Mouse (Mus musculus) spleen, adult 12 weeks (tissue): ENCODE results near the gene B4galnt2.
"Not testable (repeated sequence)": the region's sequence is repeated elsewhere in the genome, so short reads cannot be mapped to it uniquely, and the experiment has no call there.

Experiments used
- DNase-seq: peaks from one replicate; pipeline ENCODE4 v3.0.0; 2022; ENCODE audit warnings: low spot score

Gene B4galnt2

DNA sequence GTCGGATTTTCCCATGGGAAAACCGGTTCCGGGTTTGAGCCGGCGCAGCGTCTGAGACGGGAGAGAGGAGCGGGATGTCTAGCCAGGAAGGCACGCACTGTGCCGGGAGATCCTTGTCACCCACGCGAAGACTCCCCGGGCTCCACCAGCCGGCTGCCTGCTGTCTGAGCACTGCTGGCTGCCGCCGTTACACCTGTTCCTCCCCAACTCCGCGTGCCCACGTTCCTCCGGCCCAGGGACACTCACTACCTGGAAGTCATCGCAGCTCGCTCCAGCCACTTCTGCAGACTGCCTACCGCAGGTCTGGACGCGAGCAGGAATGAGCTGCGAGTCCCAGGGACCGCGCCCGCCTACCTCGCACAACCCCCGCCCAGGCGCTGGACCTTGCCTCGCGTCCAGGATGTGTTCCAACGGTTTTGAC is at the start of gene B4galnt2:
TSS of gene B4galnt2 (minus strand) at position 321 of the 421 bp plus-strand sequence.
- DNase-seq, result no peak

DNA sequence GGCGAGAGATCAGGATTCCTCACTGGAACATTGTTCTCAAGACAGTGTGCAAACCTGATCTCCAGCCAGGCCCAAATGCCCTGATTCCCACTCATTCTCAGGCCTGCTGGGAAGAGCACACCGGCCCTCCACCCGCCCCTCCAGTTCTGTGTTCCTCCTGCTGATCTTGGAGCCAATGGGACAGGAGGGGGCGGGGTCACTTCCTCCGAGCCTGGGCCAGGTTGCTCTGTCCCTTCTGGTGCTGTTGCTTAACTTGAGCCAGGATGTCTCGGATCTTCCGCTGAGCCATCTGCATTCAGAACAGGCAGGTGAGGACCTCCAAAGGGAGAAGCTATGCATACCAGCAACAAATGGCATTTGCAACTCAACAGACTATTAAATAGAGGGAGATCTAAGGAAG is 48.6 kb upstream of the B4galnt2 start:
- no peak for DNase-seq

DNA sequence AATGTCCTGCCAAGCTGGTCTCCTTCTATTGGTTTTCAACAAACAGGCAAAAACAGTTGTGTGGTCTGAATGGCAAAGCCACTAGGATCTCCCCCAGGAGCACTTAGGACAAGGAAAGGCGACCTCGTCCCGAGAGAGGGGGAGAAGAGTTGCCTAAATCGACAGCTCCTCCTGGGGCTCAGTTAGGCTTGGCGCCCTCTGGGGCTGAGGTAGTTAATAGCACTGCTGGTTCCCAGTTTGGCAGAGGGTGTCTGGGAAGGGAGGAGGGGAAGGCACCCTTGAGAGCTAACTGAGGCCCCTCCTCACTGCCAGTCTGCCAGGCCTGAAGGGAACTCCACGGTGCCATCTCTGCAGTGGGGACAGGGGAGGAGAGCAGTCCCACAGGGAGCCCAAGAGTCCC is 44.5 kb upstream of the B4galnt2 start:
- DNase-seq, result no peak

DNA sequence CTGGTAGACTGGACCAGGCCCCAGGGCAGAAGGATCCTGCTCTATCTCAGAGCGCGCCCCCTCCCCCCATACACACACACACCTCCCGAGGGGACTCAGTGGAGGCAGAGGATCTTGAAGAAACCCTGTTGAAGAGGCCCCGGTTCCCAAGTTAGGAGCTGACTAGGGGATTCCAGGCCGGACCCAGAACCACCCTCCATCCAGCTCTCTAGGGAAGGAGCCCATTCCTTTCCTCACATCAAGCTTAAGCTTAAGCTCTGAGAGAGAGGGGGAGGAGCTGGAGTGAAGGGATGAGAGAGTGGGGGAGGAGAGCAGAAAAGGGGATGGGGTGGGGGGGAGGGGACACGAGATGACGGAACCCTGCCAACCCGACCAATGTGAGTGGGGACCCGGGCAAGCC is 43.6 kb upstream of the B4galnt2 start:
- DNase-seq, result no peak

DNA sequence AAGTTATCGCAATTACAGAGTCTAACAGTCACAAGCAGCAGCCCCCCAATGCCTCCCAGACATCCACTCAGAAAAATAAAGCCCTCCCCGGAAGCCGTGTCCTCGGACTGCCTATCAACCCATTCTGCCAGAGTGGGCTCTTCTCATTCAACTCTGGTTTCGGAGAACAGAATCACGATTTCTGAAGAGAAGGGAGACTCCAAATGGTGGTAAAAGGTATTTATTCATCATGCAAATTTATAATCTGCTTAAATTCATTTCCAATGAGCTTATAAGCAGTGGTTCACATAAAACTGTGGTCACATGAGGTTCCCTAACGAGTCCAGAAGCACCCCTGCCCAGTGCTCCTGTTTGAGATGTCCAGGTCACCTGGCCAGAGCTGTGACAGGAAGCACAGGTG is 42.7 kb upstream of the B4galnt2 start:
- DNase-seq, result no peak

DNA sequence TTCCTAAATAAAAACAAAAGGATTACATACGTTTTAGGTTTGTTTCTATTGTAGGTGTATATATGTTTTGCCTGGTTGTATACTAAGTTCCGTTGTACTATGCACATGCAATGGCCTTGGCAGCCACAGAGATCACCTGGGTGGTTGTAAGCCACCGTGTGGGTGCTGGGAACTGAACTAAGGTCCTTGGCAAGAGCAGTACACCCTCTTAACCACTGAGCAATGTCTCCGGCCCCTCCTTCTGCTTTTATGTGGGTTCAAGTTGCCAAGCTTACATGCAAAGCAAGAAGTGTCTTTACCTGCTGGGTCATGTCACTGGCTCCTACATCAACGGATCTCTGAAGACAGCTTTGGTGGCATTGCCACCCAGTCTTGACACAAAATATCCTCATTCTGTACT is 38.6 kb upstream of the B4galnt2 start:
- DNase-seq, result no peak

DNA sequence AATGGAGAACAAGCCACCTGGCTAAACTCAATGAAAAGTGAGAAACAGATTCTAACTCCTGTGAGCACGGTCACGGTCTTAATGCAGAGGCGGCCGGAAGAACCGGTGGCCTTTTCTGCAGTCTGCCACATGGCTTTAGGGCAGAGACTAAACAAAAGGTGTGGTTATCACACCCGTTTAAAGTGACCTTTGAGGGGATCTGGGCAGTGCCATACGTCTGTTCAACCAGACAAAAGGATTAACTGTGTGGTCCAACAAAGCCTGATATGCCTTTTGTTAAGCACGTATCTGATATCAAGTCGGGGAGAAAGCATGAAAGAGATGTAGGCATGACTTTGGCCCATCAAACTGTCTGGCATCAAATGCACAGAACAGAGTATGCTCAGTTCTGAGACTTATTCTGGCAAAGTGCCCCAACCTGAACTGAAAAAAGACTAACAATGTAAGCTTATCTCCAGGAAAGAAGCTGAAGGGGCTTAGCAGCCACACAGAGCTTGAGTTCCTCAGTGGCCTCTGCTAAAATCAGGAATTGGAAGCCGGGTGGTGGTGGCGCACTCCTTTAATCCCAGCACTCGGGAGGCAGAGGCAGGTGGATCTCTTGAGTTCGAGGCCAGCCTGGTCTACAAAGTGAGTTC is 31.3 kb upstream of the B4galnt2 start:
- no peak for DNase-seq

DNA sequence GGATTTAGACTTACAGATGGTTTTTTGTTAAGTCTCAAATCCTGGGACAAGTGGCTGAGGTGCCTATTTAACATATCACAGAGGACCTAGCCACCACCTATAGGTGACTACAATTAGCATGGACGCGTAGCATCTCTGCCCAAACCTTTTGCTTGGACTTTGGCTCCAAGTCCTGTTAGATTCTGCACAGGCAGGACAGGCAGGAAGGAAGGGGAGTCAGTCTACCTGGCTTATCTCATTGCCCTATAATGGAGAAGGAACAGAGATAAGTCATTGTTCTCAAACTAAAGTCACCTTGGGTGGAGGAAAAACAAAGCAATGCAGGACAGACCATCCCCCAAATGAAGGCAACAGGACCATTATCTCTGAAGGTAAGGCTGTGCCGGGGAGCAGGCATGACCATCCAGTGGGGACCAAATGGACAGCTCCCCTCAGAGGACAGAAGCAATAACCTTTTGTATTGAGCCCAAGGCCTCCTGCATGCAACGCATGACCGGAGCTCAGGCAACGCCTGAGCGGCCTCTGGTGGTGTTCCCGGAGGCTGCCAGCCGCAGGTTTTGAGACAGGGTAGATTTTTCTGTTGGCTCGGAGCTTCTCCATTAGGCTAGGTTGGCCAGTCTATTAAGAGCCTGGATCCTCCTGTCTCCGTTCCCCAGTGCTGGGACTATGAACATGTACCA is 25.3 kb upstream of the B4galnt2 start:
- no peak for DNase-seq

DNA sequence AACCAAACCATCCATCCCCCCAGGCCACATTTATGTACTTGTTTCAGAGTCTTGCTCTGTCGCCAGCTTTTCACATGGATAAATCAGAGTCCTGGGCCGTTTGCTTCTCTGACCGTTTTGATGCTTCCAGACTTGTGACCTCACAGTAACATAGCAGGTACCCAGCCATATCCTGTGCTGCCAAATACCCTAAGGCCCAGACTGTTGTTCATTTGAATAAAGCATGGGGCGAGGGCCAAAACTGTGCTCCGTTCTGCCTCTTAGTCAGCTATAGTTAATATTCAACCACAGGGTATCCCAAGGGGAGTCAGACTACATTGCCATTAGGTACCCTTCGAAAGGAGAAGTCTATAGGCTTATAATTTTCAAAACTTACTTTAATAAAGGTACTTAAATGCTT is 21.7 kb upstream of the B4galnt2 start:
- DNase-seq, result no peak

DNA sequence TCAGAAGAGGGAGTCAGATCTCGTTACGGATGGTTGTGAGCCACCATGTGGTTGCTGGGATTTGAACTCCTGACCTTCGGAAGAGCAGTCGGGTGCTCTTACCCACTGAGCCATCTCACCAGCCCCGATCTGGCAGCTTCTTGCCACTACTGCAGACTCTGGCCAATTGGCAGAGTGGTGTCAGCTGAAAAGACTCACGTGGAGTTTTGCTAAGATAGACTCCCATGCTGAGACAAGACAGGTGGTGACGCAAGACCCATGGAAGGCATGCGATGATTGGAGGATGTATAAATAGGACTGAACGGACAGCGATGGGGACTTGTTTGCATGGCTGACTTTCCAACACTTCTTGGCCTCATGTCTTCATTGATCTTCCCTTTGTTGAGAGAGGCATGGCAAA is 17.5 kb upstream of the B4galnt2 start:
- not testable (repeated sequence) for DNase-seq

DNA sequence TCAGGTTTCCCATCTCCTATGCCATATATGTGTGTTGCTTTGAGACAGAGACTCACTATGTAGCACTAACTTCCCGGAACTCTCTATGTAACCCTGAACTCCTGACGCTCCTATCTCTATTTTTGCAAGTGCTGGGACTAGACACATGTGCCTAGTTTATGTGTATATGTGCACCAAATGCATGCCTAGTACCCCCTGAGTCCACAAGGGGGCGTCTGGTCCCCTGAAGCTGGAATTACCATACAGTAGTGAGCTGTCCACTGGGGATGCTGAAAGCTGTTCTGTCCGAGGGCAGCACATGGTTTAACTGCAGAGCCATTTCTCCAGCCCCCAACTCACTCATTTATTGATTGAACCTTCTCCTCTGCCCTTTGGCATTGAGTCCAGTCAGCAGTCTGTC is 11.7 kb upstream of the B4galnt2 start:
- DNase-seq, result no peak

DNA sequence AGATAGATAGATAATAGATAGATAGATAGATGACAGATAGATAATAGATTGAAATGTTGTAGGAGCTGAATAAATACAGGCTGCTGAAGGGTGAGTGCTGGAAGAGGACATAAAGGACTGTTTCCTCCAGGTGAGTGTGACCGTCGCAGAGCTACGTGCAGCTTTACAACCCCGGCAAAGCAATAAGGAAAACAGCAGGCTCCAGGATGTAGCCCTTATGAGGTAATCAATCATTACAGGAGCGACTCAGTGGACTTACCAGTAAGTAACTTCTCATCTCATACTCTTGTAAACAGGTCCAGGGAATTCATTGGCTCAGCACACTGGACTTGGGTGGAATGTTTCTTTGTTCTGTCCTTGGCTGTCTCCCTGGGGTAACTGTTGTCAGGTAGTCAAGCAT is 11.3 kb upstream of the B4galnt2 start:
- no peak for DNase-seq

DNA sequence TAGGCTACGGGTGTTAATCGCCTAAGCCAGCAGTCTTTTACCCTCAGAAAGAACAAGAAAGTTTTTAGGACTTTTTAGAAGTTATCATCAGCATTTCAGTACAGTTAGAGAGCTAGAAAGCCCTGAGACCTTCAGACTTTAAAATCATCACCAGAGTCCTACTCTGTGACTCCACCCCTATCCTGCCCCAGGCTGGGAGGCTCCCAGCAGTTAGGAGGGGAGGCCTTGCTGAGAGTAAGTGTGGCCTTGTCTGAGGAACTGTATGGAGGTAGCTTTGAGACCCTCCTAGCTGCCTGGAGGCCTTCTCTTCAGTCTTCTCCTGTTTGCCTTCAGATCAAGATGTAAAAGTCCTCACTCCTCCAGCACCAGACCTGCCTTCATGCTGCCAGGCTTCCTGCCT is 9.5 kb upstream of the B4galnt2 start:
- DNase-seq, result no peak

DNA sequence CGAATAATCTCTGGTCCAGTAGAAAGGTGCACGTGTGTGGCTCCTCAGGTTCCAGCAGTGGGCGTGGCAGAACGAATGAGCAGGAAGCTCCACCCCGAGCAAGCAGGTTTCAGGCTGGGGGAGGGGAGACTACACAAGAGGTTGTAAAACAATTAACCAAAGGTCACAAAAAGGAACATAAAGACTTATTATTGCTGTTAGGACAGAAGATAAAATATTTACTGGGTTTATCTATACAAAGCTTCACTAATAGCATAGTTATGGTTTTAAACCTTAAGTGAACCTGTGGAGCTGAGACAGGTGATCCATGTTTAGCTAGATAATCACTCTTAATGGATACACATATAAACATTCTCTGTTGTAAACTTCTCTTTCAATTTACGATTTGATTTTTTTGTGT is 8.8 kb upstream of the B4galnt2 start:
- not testable (repeated sequence) for DNase-seq

DNA sequence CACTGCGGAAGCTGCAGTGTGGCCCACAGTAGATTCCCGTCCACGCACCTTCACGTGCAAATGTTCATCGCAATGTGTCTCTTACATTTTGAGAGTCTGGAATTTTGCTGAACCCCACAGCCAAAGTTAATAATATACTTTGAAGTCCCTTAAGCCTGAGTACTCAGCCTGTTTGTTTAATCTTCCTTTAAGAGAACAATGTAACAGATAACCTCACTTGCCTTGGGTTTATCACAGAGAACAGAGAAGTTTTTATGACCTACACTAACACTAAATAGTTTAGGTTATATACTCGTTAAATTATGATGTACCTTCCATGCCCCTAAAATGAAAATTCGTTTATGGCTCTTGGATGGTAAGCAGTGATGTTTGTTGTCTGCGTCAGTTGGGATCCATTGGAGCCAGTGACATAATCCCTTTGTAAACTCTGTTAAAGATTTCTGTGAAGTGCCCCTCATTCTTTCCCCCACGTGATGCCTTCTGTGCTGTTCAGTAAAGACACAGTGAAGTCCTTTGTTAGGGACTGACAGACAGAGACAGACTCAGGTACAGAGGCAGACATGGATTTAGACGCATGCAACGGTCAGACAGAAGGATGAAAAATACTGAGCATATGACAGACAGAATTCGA is 7.4 kb upstream of the B4galnt2 start:
- DNase-seq, result no peak

DNA sequence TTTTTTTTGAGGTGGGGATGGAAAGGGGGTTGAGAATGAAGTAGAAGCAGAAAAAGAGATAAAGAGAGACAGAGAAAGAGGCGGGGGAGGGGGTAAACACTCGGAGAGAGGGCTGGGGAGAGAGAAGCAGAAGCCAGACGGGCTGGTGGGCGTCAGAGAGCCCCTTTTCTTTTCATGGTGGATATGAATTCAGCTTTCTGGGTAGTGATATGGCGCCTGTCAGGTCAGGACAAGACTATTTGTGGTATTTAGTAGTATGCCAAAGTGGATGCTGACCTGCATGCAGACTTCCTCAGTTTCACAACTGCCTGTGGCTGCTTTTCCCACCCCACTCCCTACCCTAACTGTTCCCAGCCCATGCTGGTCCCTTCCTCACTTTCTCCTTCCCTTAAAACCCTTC is 1.7 kb upstream of the B4galnt2 start:
- no peak for DNase-seq

DNA sequence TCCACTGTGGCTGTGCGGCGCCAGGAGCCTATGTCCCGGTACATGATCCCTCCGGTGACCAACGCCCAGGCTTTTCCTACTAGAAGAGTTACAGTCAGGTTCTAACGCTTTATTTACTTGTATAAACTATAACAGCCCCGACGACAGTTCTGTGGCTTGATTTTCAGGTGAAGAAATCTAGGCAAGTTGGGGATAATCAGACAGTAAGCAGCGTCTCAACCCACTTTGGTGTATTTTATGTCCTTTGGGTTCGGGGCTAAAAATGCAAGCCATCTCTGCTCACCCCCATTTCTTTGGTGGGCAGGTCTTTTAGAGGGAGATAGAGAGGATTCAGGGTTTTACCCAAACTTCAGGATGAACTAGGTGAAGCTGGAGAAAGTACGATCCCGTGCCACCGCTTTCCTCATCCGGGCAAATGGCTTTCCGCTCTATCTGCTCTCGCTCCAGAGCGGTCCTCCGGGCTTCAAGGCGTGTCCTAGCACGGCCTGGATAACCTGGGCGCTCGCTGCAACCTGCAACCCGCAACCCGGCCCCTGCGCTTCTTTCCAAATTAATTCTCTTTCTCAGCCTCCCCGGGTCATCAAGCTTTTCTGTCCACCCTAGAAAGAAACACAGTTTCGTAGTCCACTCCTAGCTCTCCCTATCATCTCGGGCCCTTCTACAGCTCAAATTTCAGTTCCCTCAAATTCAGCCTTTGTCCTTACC is 467 bp upstream of the B4galnt2 start:
- no peak for DNase-seq

DNA sequence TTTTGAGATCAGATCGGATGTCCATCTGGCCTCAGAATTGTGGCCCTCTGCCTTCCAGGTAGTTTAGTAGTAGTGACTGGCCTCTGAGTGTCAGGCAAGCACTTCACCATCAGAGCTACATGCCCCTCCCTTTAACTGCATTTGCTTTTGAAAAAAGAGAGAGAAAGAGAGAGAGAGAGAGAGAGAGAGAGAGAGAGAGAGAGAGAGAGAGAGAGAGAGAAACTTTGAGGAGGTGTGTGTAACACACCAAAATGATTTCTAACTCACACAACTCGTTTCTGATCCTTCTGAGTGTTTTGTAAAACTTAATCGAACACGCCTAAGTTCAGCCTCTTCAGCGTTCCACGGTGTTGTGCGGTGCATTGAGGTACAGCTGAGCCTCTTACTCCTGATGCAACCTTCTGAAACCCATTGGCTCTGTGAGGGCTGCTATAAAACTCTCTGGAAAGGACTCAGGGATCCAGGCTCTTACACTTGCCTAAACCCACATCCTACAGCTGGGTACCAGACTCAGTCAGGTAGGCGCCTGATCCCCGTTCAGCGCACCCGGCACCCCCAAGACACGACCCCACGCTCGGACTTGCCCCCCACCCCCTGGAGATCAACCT is 628 bp downstream of the B4galnt2 start:
- DNase-seq, result no peak

DNA sequence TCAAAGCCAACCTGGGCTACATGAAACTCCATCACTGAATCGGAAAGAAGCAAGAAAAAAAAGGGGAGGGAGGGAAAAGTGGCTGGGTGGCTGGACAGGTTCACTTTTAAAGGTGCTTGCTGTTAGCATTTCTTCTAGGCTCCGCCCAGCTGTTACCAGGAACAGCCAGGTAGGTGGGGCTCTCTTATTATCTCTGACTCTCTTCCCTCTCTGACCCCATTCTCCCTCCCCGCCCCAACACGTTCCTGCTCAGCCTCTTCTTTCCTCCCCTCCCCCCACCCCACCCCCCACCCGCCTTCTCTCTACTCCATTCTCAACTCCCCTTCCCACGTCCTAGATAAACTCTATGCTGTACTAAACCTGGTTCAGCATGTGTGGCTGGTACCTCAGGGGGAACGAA is 3.1 kb downstream of the B4galnt2 start:
- no peak for DNase-seq

DNA sequence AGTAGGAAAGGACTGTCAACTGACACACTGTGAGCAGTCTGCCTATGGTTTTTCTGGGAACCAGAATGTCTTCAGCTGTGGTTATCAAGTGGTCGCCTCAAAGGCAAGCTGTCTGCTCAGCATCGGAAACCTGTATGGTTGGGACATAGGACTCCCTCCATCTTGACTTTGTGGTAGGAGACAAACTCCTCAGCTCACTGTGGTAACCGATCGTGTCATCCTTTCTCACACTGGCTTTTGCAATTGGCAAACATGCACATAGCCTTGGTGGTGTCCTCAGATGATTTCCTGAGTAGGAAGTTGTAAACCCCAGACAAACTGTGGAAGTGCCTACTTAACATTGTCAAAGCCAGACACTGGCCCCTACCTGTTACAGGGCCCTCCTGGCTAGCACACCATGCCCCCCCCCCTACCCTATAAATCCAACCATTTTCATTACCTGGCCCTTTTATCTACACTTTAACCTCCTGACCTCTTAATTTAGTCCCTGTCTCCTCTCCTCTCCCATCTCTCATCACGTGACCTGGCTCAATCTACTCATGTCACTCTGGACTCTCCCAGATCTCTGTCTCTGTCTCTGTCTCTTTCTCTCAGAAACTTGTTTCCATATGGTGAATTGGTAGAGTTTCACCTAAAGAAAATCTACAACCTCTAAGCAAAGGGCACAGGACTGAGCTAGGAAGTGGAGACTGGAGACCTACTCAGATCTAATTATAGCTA is 6.7 kb downstream of the B4galnt2 start:
- DNase-seq, result no peak

DNA sequence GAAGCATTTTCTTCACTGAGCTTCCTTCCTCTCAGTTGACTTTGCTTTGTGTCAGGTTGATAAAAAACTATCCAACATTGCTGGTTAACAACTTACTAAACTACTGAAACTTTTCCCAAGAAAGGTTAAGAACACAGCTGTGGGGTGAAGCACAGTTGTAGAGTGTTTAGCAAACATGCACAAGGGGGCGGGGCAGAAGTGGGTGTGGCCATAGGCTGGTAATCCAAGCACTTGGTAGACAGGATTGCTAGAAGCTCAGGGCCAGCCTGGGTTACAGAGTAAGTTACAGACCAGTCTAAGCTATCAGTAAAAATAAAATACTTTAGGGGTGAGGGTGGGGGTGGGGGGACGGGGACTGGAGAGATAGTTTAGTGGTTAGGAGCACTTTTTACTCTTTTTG is 10.4 kb downstream of the B4galnt2 start:
- no peak for DNase-seq
